Mouse (Mus musculus) olfactory bulb, adult 2 months (tissue): ENCODE data around the gene Cstf2t.

Experiments
- CTCF ChIP-seq: fragments of 200-500 bp; IDR thresholded peaks from 2 replicates; pipeline ENCODE4 v1.5.1; 2012; ENCODE audit warnings: low read depth, mild to moderate bottlenecking, low read length, moderate library complexity; ENCODE audit not compliant: insufficient read depth
- POLR2A ChIP-seq: fragments of 200-500 bp; IDR thresholded peaks from 2 replicates; pipeline ENCODE4 v1.6.1; 2012; ENCODE audit warnings: mild to moderate bottlenecking, low read depth, low read length, moderate library complexity; ENCODE audit not compliant: insufficient read depth

DNA sequence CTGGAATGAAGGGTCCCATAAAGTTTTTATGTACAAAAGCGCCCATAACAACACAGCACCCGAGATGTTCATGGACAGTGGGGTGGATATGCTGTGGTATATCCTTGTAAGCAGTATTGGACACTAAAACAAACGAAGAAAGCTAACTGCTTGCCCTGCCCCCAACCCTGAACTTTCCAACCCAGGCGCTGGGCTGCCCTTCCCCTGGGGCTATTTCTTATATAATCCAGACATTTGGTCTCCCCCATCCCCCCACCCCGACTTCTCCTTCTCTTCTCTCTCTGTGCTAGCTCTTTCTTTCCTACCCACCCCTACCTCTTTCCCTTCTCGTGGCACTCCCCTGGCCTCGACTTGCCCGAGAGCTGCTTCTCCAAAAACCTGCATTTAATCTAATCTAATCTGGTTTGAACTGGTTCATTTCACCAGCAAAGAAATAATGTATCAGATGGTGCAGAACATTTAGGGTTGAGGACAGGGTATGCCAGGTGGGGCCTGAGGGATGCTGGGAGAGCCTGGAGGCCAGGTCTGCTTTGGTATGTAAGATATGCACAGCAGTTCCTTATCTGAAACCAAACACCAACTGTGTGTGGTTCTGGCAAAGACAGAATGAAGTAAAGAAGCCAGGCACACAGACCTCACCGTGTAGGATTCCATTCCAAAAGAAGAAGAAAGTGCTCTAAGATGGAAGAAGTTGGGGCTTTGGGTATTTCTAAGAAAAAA, 24.4 kb downstream of the Cstf2t start:
- TF ChIP-seq CTCF: no peak
- TF ChIP-seq POLR2A: no peak
